Mouse (Mus musculus): ENCODE results near the gene 4930442H23Rik. TPM values are rescaled to one million over a fixed set of nuclear protein-coding genes. Genes with fewer than 3 reads are reported as not detected.

4930442H23Rik gene
- total RNA-seq, 1 experiment from 2014 or later: not detected

DNA sequence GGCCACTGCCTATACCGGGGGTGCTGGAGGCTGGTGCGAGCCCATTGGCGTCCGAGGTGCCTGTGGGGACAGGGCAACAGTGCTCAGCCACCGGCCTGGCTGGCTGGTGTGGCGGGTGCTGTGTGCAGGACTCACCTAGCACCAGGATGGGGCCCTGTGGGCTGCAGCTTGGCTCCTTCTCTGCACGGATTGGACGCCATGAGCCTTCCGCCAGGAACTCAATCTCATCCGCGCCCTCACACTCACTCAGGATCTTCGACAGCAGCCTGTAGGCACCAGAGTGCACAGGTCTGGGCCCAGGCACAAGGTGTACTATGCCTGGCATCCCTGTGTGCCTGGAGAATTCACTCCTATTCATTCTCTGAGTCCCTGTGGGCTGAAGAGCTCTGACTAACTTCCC is 29.3 kb downstream of the 4930442H23Rik start:
- no peak for ATAC-seq (replicated peaks; ENCODE audit: low read depth, poor library complexity, severe bottlenecking)

GRCm38 (mm10) chr10:81152609-81153008 is 31.0 kb downstream of the 4930442H23Rik start:
- no peak for ATAC-seq (replicated peaks; ENCODE audit: low read depth, poor library complexity, severe bottlenecking)

DNA sequence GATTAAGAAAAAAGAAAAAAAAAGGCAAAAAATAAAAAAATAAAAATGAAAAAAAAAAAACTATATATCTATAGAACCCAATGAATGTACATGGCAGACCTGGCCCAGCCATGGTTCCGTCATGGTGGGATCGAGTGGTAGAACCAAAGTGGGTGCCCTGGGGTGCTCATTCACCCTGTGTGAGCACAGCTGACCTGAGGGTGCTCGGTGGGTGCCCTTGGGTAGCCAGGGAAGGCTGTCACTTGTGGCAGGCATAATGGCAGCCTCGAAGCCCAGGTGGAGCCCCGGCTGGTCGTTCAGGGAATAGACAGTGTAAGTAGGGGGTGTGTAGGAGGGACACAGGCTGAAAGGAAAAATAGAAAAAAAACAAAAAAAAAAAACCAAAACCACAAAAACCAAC is 32.4 kb downstream of the 4930442H23Rik start:
- no peak for ATAC-seq (replicated peaks; ENCODE audit: low read depth, poor library complexity, severe bottlenecking)

DNA sequence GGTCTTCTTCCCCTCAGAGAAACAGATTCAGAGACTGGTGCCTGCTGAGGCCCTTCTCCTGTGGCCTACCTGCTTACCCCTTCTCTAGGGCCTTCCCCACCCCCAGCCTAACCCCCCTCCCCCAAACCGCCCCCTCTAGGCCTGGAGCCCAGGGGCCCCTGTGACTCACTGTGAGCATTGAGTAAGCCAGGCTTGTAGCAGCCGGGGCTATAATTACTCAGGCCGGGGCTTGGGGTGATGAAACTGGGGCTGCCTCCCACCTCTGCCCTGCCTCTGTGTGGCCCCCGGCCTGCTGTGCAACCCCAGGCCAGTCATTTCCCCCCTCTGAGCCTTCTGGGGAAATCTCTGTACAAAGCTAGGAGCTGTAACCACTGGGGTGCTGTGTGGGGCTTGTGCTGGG is 37.4 kb downstream of the 4930442H23Rik start:
- ATAC-seq (replicated peaks; ENCODE audit: low read depth, poor library complexity, severe bottlenecking): no peak

DNA sequence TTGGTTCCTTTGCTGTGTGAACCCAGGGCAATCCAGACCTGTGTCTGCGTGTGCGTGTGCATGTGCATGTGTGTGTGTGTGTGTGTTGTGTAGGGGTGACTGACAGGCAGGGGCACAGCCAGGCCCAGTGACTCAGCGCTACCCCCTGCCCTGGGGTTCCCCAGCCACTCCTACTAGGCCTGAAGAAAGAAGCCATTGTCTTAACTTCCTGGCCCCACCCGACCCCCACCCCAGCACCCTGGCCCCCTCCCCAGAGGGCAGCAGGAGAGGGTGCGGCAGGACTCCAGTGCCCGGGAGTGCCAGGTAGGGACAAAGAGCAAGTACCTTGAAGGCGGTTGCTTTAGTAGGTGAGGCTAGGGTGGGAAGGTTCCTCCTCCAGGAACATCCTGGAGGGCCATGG is 37.9 kb downstream of the 4930442H23Rik start:
- ATAC-seq (replicated peaks; ENCODE audit: low read depth, poor library complexity, severe bottlenecking): no peak

DNA sequence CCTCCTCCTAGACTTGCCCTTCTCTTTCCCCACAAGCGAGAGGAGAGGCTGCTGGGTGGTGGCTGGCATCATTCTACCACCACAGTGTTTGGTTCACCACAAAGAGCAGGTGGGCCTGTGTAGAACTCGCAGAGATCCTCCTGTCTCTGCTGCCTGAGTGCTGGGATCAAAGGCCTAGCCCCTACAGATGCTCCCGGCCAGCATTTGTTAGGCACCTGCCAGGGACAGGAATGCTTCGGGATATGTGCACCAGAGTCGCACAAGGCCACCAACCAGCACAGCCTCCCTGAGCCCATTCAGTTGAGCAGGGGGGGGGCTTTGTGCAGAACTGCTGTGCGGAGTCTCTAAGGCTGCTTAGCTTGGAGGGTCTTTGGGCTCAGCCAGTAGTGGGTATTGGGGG is 38.3 kb downstream of the 4930442H23Rik start:
- ATAC-seq (replicated peaks; ENCODE audit: low read depth, poor library complexity, severe bottlenecking): no peak

GRCm38 (mm10) chr10:81144667-81145066 is 39.0 kb downstream of the 4930442H23Rik start:
- no peak for ATAC-seq (replicated peaks; ENCODE audit: low read depth, poor library complexity, severe bottlenecking)

- ATAC-seq (replicated peaks; ENCODE audit: low read depth, poor library complexity, severe bottlenecking): no peak
These were observed 39.7 kb downstream of the 4930442H23Rik start for GRCm38 (mm10) chr10:81143845-81144437.

DNA sequence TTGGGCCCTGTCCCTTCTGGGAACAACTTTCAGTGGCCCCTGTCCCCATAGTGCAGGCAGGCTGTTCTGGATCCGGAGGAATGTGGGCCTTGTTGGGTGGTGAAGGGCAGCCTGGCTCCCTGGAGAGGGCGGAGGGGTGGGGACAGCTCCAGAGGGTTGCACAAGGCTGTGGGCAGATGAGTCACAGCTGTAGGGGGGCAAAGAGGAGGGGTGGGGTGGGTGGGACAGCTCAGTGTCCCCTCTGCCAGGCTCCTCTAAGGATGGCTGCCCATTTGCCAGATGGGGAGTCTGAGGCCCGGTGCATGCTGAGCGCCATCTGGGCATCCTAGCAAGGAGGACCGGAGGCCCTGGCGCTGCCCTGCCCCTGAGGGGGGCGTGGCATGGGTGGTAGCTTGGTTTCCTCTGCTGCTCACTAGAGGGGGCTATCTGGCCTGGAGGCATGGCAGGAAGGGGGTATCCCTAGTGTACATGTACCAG is 40.5 kb downstream of the 4930442H23Rik start:
- no peak for ATAC-seq (replicated peaks; ENCODE audit: low read depth, poor library complexity, severe bottlenecking)

- ATAC-seq (replicated peaks; ENCODE audit: low read depth, poor library complexity, severe bottlenecking): no peak
These were observed 41.1 kb downstream of the 4930442H23Rik start for GRCm38 (mm10) chr10:81142551-81142981.

DNA sequence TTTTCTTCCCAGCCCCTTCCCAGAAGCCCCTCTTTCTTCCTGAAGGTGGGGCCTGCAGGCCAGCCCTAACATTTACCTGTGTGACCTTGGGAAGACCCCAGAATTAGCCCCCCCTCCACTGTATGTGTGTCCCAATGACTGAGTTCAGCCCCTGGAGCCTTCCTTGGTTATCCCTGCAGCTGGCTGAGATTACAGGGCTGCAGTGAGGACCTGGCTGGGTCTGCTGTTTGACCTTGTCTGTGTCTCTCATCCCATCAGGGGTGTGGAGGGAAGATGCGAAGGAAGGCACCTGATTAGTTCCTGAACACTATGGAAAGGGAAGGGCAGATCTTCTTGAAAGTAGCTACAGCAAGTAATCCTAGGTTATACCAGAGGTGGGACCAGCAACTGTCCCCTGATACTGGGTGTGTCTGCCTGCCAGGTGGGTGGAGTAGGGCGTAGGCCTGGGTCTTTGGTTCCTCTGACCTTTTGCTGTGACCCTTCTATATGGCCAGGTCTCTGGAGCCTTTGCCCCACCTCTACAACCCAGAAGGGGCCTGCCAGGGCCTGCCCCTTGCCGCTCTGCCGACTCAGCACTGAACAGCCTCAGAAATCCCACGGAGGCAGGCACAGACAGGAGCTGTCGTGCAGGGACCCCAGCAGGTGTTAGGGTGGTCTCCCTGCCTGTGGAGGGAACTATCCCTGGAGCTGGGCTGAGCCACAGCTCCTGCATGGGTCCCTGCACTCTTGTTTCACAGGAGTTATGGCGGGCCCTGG is 42.0 kb downstream of the 4930442H23Rik start:
- ATAC-seq (replicated peaks; ENCODE audit: low read depth, poor library complexity, severe bottlenecking): no peak

DNA sequence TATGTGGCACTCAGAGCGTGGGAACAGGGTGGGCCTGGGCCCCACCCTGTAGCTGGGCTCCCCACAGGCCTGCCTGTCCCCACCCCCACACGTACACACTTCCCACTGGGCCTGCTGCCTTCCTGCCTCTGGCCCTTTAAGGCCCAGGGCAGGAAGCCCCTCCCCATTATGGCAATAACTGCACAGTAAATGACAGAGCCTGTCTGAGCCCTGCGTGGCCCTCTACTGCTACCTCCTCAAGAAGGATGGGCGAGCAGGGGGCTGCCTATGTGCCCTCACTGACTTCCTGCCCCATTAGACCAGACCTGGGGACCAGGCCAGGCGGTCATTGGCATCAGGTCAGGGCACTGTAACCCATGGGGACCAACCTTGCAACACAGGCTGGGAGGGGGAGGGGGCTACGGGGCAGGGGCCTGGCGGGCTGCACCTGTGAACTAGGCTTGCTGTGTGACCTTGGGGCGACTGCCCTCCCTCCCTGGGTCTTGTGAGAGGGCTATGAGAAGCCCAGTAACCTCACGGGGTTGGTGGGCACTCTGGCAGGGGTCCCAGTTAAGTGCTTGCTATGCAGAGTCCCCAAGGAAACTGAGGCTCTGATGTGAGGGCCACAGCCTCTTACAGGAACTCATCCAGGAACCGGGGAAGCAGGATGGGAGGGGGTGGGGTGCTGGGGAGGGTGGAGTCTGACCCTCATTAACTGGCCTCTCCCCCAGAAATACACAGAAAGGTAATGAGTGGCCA is 42.8 kb downstream of the 4930442H23Rik start:
- ATAC-seq (replicated peaks; ENCODE audit: low read depth, poor library complexity, severe bottlenecking): no peak

- ATAC-seq (replicated peaks; ENCODE audit: low read depth, poor library complexity, severe bottlenecking): no peak
These were observed 43.6 kb downstream of the 4930442H23Rik start for GRCm38 (mm10) chr10:81140005-81140404.

- ATAC-seq (replicated peaks; ENCODE audit: low read depth, poor library complexity, severe bottlenecking): no peak
These were observed 44.2 kb downstream of the 4930442H23Rik start for GRCm38 (mm10) chr10:81139529-81139846.

DNA sequence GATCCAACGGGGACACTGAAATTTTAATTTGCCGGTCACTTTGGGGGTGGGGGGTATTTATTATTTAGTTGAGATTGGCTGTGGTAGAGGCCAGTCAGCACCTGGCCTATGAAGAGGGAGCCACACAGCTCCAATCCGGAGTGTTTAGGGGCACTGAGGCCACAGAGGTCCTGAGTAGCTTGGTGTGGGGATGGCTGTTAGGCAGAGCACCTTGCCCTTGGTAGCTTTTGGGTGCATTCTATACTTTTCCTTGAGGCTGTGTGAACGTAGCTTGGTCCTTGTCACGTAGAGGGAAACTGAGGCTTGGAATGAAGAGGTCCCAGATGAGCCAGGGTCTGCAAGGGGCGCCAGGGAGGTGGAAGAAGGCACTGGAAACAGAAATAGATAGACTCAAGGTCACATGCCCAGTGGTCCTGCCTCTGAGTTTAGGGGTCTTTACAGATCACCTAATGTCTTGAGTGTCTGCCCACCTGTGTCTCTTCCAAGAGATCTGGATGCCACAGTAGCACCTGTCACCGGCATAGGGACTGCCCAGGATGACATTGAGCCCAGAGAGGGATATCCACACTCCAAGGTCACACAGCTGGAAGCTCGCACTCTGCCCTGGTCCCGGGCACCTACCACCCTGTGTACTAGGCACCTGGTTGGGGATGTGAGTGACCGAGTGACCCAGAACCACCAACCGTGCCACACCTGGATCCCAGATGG is 44.7 kb downstream of the 4930442H23Rik start:
- no peak for ATAC-seq (replicated peaks; ENCODE audit: low read depth, poor library complexity, severe bottlenecking)

GRCm38 (mm10) chr10:81138131-81138782 is 45.4 kb downstream of the 4930442H23Rik start:
- ATAC-seq (replicated peaks; ENCODE audit: low read depth, poor library complexity, severe bottlenecking): peak; percentile 2; the same call in 1 of the 2 replicates

- peak; percentile 72 for ATAC-seq (replicated peaks; ENCODE audit: low read depth, poor library complexity, severe bottlenecking)
These were observed 46.2 kb downstream of the 4930442H23Rik start for GRCm38 (mm10) chr10:81137252-81138130.

- ATAC-seq (replicated peaks; ENCODE audit: low read depth, poor library complexity, severe bottlenecking): no peak
These were observed 46.9 kb downstream of the 4930442H23Rik start for GRCm38 (mm10) chr10:81136706-81137231.
